30 mouse cellular contexts compared by ENCODE assay signal in the genomic region with DNA sequence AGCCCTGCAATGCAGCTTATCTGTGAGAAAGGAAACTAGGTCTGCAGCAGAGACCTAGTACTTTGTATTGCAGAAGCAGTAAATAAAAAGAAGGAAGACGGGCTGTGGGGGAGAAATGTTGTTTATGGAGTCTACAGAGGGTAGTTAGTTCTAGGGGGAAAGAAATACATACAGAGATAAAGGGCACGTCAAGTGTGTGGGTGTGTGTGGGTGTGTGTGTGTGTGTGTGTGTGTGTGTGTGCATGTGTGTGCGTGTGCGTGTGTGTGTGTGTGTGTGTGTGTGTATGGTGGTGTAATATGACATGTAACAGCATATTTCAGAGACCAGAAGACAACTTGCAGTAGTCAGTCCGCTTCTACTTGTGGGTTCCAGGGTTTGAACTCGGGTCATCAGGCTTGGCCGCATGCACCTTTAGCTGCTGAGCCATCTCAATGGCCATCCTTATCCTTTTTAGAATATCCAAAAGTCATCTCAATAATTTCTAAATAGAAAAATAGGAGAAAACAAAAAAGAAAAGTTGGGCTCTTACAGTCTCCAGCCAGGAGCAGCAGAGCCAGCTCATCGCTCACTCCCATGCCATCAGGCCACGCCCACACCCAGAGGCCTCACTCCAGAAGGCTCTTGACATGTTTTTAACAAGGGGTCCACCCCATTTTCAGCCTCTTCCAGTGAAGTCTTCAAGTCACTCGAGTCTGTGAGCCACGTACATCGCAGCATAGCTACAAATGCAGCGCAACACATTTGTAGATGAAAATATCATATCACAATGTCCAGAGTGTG.
DNase-seq lines count a peak whose midpoint lies in the region; ATAC-seq and TF ChIP-seq lines count a peak whose summit lies in the region.
"Had no signal": no experiment of that assay in that cellular context is flagged by ENCODE, and none has a peak within 500 bp of the region (broad histone marks: within the 10 kb centered on the region; RNA-seq: fewer than 3 reads in every experiment).

No protein-coding gene starts in this region.

- peak; percentile 76 for ATAC-seq in liver, embryonic 13.5 days (ENCODE audit: low read depth)
- no peak for ATAC-seq in midbrain, postnatal 0 days (ENCODE audit: low FRiP score)
- ATAC-seq: forebrain, embryonic 15.5 days; intestine, postnatal 0 days; Patski had no signal

- DNase-seq in heart, embryonic 10.5 days (ENCODE audit: low spot score) = peak; percentile 79
- DNase-seq in heart, postnatal 14 days = no peak
- peak; percentile 23 for DNase-seq in lung, postnatal 10 days
- no peak for DNase-seq in lung, adult 18-20 months
- peak; percentile 54 for DNase-seq in liver, embryonic 13.5 days
- no peak for DNase-seq in spleen, postnatal 10 days (ENCODE audit: low spot score in 2 of 2)
- DNase-seq in midbrain, postnatal 0 days (ENCODE audit: low spot score) = no peak
- no peak for DNase-seq in embryonic facial prominence, embryonic 10.5 days (ENCODE audit: low spot score)
- DNase-seq: adrenal gland, postnatal 14 days; cerebellum, adult 18-20 months; cerebellum, postnatal 14 days; gastrocnemius, postnatal 25 days; heart, adult 18-20 months; kidney, adult 9 months; kidney, postnatal 14 days; lung, postnatal 4 days; right cerebral cortex, postnatal 14 days had no signal

- no peaks in the 10 kb centered on the region for H3K9me3 ChIP-seq in heart, embryonic 10.5 days
- no peaks in the 10 kb centered on the region for H3K9me3 ChIP-seq in liver, embryonic 13.5 days (replicated peaks)
- H3K9me3 ChIP-seq in midbrain, postnatal 0 days (ENCODE audit: low read length) = no peaks in the 10 kb centered on the region
- no peaks in the 10 kb centered on the region for H3K9me3 ChIP-seq in embryonic facial prominence, embryonic 10.5 days
- H3K9me3 ChIP-seq: forebrain, embryonic 10.5 days; forebrain, embryonic 15.5 days; G1E; heart, embryonic 15.5 days; limb, embryonic 13.5 days; lung, embryonic 15.5 days; megakaryocyte, embryonic 14.5 days; midbrain, embryonic 12.5 days; neural tube, embryonic 13.5 days; stomach, embryonic 15.5 days had no signal

- no peak overlapping the region for H3K4me2 ChIP-seq in liver, embryonic 13.5 days
- H3K4me2 ChIP-seq in midbrain, postnatal 0 days (ENCODE audit: low read depth, low read length, poor library complexity, severe bottlenecking) = no peak overlapping the region
- H3K4me2 ChIP-seq: forebrain, embryonic 15.5 days; heart, embryonic 15.5 days; hindbrain, embryonic 14.5 days; limb, embryonic 13.5 days; lung, embryonic 15.5 days; midbrain, embryonic 12.5 days; neural tube, embryonic 13.5 days; stomach, embryonic 15.5 days had no signal

- H3K36me3 ChIP-seq in heart, embryonic 10.5 days = no peaks in the 10 kb centered on the region
- H3K36me3 ChIP-seq in liver, embryonic 13.5 days = no peaks in the 10 kb centered on the region
- H3K36me3 ChIP-seq in midbrain, postnatal 0 days (ENCODE audit: insufficient read depth, low read length) = no peaks in the 10 kb centered on the region
- no peaks in the 10 kb centered on the region for H3K36me3 ChIP-seq in embryonic facial prominence, embryonic 10.5 days (replicated peaks)
- H3K36me3 ChIP-seq: forebrain, embryonic 10.5 days; forebrain, embryonic 15.5 days; G1E; heart, embryonic 15.5 days; limb, embryonic 13.5 days; lung, embryonic 15.5 days; midbrain, embryonic 12.5 days; neural tube, embryonic 13.5 days; stomach, embryonic 15.5 days had no signal

- 79% methylated on average over 13 of the region's 13 CpGs for WGBS in heart, embryonic 10.5 days
- 66% methylated on average over 13 of the region's 13 CpGs for WGBS in liver, embryonic 13.5 days (ENCODE audit: insufficient replicate concordance)
- WGBS in midbrain, postnatal 0 days = 90% methylated on average over 13 of the region's 13 CpGs
- WGBS in embryonic facial prominence, embryonic 10.5 days = 86% methylated on average over 13 of the region's 13 CpGs

- peak overlapping the region; percentile 15; the same call in 1 of the 2 replicates for H3K9ac ChIP-seq in liver, embryonic 13.5 days
- H3K9ac ChIP-seq in midbrain, postnatal 0 days (replicated peaks; ENCODE audit: low read length, poor library complexity, severe bottlenecking) = no peak overlapping the region
- H3K9ac ChIP-seq: forebrain, embryonic 15.5 days; heart, embryonic 15.5 days; hindbrain, embryonic 14.5 days; limb, embryonic 13.5 days; lung, embryonic 15.5 days; midbrain, embryonic 12.5 days; neural tube, embryonic 13.5 days; stomach, embryonic 15.5 days had no signal

- intact Hi-C loops in heart, postnatal 14 days (cut with DNase I) = no loop called here

- no peaks in the 10 kb centered on the region for H3K27me3 ChIP-seq in heart, embryonic 10.5 days (ENCODE audit: insufficient read depth, poor library complexity, severe bottlenecking)
- H3K27me3 ChIP-seq in liver, embryonic 13.5 days = peaks cover 9% of the 10 kb centered on the region; the same call in 1 of the 2 replicates
- H3K27me3 ChIP-seq in midbrain, postnatal 0 days (ENCODE audit: insufficient read depth, low read length) = no peaks in the 10 kb centered on the region
- no peaks in the 10 kb centered on the region for H3K27me3 ChIP-seq in embryonic facial prominence, embryonic 10.5 days (replicated peaks; ENCODE audit: low read depth, poor library complexity, severe bottlenecking)
- H3K27me3 ChIP-seq: forebrain, embryonic 15.5 days; heart, embryonic 15.5 days; limb, embryonic 13.5 days; lung, embryonic 15.5 days; midbrain, embryonic 12.5 days; neural tube, embryonic 13.5 days; Patski; stomach, embryonic 15.5 days had no signal

- peaks cover 23% of the 10 kb centered on the region for H3K4me1 ChIP-seq in heart, embryonic 10.5 days
- peaks cover 42% of the 10 kb centered on the region for H3K4me1 ChIP-seq in liver, embryonic 13.5 days (replicated peaks)
- H3K4me1 ChIP-seq in midbrain, postnatal 0 days (ENCODE audit: insufficient read depth, low read length) = no peaks in the 10 kb centered on the region
- H3K4me1 ChIP-seq in embryonic facial prominence, embryonic 10.5 days = no peaks in the 10 kb centered on the region
- H3K4me1 ChIP-seq: forebrain, embryonic 15.5 days; midbrain, embryonic 12.5 days; neural tube, embryonic 13.5 days; stomach, embryonic 15.5 days had no signal

- H3K27ac ChIP-seq in heart, embryonic 10.5 days = 0 out of 2 replicates have a peak overlapping the region, but pooled peaks have one; percentile 24
- H3K27ac ChIP-seq in liver, embryonic 13.5 days = peak overlapping the region; percentile 82
- no peak overlapping the region for H3K27ac ChIP-seq in midbrain, postnatal 0 days (ENCODE audit: low read depth, low read length)
- no peak overlapping the region for H3K27ac ChIP-seq in embryonic facial prominence, embryonic 10.5 days (replicated peaks)
- H3K27ac ChIP-seq: forebrain, embryonic 10.5 days; forebrain, embryonic 15.5 days; heart, embryonic 15.5 days; hindbrain, embryonic 14.5 days; limb, embryonic 13.5 days; lung, embryonic 15.5 days; midbrain, embryonic 12.5 days; neural tube, embryonic 13.5 days; stomach, embryonic 15.5 days had no signal

- no peak for TF ChIP-seq CTCF in midbrain, postnatal 0 days (IDR thresholded peaks at IDR 0.05)

- no peak overlapping the region for H3K4me3 ChIP-seq in heart, embryonic 10.5 days
- no peak overlapping the region for H3K4me3 ChIP-seq in liver, embryonic 13.5 days (replicated peaks)
- no peak overlapping the region for H3K4me3 ChIP-seq in midbrain, postnatal 0 days (ENCODE audit: low read depth, low read length)
- H3K4me3 ChIP-seq in embryonic facial prominence, embryonic 10.5 days = no peak overlapping the region
- H3K4me3 ChIP-seq: forebrain, embryonic 10.5 days; forebrain, embryonic 15.5 days; heart, embryonic 15.5 days; limb, embryonic 13.5 days; lung, embryonic 15.5 days; megakaryocyte, embryonic 14.5 days; midbrain, embryonic 12.5 days; neural tube, embryonic 13.5 days; stomach, embryonic 15.5 days had no signal

Comparison
In these comparisons a context has a peak if more than half of its experiments do, and no peak if none do; other contexts are left out.
1. DNase-seq: peak in heart, embryonic 10.5 days (single experiment), lung, postnatal 10 days (single experiment) and liver, embryonic 13.5 days (single experiment); none in heart, postnatal 14 days (0 of 2), lung, adult 18-20 months (0 of 2), spleen, postnatal 10 days (0 of 2), midbrain, postnatal 0 days (single experiment) and embryonic facial prominence, embryonic 10.5 days (single experiment).
2. H3K27ac ChIP-seq: peak in heart, embryonic 10.5 days (single experiment) and liver, embryonic 13.5 days (single experiment); none in midbrain, postnatal 0 days (single experiment) and embryonic facial prominence, embryonic 10.5 days (single experiment).